Mouse (Mus musculus): ENCODE measurements at regions not wholly inside any gene's neighbourhood (a gene's known extent, or its start where the extent isn't known, plus 50 kb on each side); places are given as distances from the start of the nearest gene placed in this dataset.

DNA sequence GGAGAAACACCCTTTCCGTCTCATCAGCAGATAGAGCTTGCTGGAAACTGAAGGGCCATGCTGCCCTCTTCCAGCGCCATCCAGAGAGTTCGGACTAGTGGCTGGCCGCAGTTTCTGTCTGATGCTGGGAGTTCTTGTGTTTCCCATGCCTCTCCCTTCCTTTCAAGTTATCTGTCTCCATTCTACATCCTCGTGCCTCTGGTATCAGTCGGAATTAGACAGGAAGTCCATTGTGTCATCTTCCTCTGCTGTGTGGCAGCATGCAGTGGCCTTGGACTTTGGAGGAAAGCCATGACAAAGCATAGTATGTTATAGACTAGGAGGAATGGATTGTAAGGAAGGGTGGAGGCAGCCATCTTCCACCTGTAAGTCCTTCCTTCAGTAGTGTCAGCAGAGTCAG lies 201.4 kb downstream of the Tex29 start:
- TF ChIP-seq USF1 (IDR thresholded peaks at IDR 0.05; ENCODE audit: low read depth) (no peak), MAX (IDR thresholded peaks at IDR 0.05; ENCODE audit: low read depth) (no peak), REST (IDR thresholded peaks at IDR 0.05; ENCODE audit: insufficient read depth, insufficient read length) (no peak), TCF12 (IDR thresholded peaks at IDR 0.05; ENCODE audit: insufficient read depth, poor library complexity, severe bottlenecking) (no peak), MYOD1 (IDR thresholded peaks at IDR 0.05; ENCODE audit: control insufficient read depth in 1 of 3, insufficient read length in 2 of 3, low read depth in 2 of 3) (no peak), POLR2AphosphoS2 (IDR thresholded peaks at IDR 0.05; ENCODE audit: insufficient read length, low read depth) (no peak), SRF (IDR thresholded peaks at IDR 0.05; ENCODE audit: control insufficient read depth, insufficient read length, low read depth) (no peak), MYOG (IDR thresholded peaks at IDR 0.05; ENCODE audit: control insufficient read depth in 1 of 3, insufficient read depth in 1 of 3, insufficient read length in 2 of 3, low read depth in 2 of 3) (no peak), POLR2A (IDR thresholded peaks at IDR 0.05; ENCODE audit: insufficient read length, low read depth) (no peak), E2F4 (IDR thresholded peaks at IDR 0.05; ENCODE audit: insufficient read depth) (no peak), CEBPB (IDR thresholded peaks at IDR 0.05; ENCODE audit: insufficient read depth, poor library complexity, severe bottlenecking) (no peak), TCF3 (IDR thresholded peaks at IDR 0.05; ENCODE audit: insufficient read length, low read depth) (no peak)
- Histone ChIP-seq H3K79me2 (ENCODE audit: control insufficient read depth, insufficient read depth) (no peaks in the 10 kb centered on the region), H3K27me3 (ENCODE audit: control insufficient read depth, insufficient read depth, insufficient read length) (no peaks in the 10 kb centered on the region), H3K4me3 (no peak overlapping the region), H3ac (ENCODE audit: control insufficient read depth, insufficient read length) (no peak overlapping the region), H3K36me3 (ENCODE audit: control insufficient read depth, insufficient read depth) (no peaks in the 10 kb centered on the region), H3K4me2 (ENCODE audit: low read depth) (no peak overlapping the region)

DNA sequence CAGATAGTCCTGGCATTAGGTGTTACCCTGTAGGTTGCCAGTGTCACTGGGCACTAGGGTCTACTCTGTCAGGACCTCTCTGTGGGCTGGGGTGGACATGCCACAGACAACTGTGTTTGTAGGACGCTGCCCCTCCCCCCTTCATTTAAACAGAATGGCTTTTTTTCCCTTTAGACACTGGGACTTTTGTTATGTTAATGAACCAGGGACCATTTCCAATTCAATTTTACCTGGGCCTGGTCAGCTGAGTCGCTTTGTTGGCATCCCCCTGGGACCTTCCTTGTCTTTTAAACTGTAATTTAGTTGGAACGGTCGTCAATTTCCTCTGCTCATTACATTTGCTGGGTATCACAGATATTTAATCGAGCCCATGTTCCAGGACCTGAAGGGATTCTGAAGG lies 210.6 kb downstream of the Tex29 start:
- no peaks in the 10 kb centered on the region for H3K36me3 ChIP-seq (ENCODE audit: control insufficient read depth, insufficient read depth)
- H3K27me3 ChIP-seq (ENCODE audit: control insufficient read depth, insufficient read depth, insufficient read length), result no peaks in the 10 kb centered on the region
- no peaks in the 10 kb centered on the region for H3K79me2 ChIP-seq (ENCODE audit: control insufficient read depth, insufficient read depth)
- no peak overlapping the region for H3K4me2 ChIP-seq (ENCODE audit: low read depth)
- H3ac ChIP-seq (ENCODE audit: control insufficient read depth, insufficient read length), result no peak overlapping the region
- H3K4me3 ChIP-seq, result no peak overlapping the region
- TF ChIP-seq E2F4 (IDR thresholded peaks at IDR 0.05; ENCODE audit: insufficient read depth) (no peak), REST (IDR thresholded peaks at IDR 0.05; ENCODE audit: insufficient read depth, insufficient read length) (no peak), POLR2AphosphoS2 (IDR thresholded peaks at IDR 0.05; ENCODE audit: insufficient read length, low read depth) (no peak), TCF3 (IDR thresholded peaks at IDR 0.05; ENCODE audit: insufficient read length, low read depth) (no peak), MYOD1 (IDR thresholded peaks at IDR 0.05; ENCODE audit: control insufficient read depth in 1 of 3, insufficient read length in 2 of 3, low read depth in 2 of 3) (no peak), USF1 (IDR thresholded peaks at IDR 0.05; ENCODE audit: low read depth) (no peak), MYOG (IDR thresholded peaks at IDR 0.05; ENCODE audit: control insufficient read depth in 1 of 3, insufficient read depth in 1 of 3, insufficient read length in 2 of 3, low read depth in 2 of 3) (no peak), SRF (IDR thresholded peaks at IDR 0.05; ENCODE audit: control insufficient read depth, insufficient read length, low read depth) (no peak), TCF12 (IDR thresholded peaks at IDR 0.05; ENCODE audit: insufficient read depth, poor library complexity, severe bottlenecking) (no peak), POLR2A (IDR thresholded peaks at IDR 0.05; ENCODE audit: insufficient read length, low read depth) (no peak), CEBPB (IDR thresholded peaks at IDR 0.05; ENCODE audit: insufficient read depth, poor library complexity, severe bottlenecking) (no peak), MAX (IDR thresholded peaks at IDR 0.05; ENCODE audit: low read depth) (no peak)

DNA sequence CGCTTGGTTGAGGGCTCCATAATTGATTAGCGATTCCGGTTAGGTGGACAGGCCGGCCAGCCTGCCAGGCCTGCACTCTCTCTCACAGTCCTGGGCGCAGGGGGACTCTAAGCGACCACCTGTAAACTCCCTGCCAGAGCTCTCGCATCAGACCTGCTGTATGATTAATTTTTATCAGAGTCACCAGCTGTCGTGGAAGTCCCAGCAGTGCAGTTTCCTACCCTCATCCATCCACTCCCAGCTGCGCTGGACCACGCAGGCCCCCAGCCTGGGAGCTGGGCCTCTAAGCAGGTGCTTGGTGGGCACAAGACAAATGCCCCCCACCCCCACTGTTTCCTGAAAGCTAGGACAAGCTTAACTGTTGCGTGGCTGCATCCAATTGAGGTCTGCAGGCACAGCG lies 211.1 kb downstream of the Tex29 start:
- Histone ChIP-seq H3ac (ENCODE audit: control insufficient read depth, insufficient read length) (no peak overlapping the region), H3K79me2 (ENCODE audit: control insufficient read depth, insufficient read depth) (no peaks in the 10 kb centered on the region), H3K4me2 (ENCODE audit: low read depth) (no peak overlapping the region), H3K36me3 (ENCODE audit: control insufficient read depth, insufficient read depth) (no peaks in the 10 kb centered on the region), H3K4me3 (no peak overlapping the region), H3K27me3 (ENCODE audit: control insufficient read depth, insufficient read depth, insufficient read length) (no peaks in the 10 kb centered on the region)
- TF ChIP-seq TCF12 (IDR thresholded peaks at IDR 0.05; ENCODE audit: insufficient read depth, poor library complexity, severe bottlenecking), result no peak
- TF ChIP-seq MYOG (IDR thresholded peaks at IDR 0.05; ENCODE audit: control insufficient read depth in 1 of 3, insufficient read depth in 1 of 3, insufficient read length in 2 of 3, low read depth in 2 of 3), result no peak
- no peak for TF ChIP-seq SRF (IDR thresholded peaks at IDR 0.05; ENCODE audit: control insufficient read depth, insufficient read length, low read depth)
- TF ChIP-seq TCF3 (IDR thresholded peaks at IDR 0.05; ENCODE audit: insufficient read length, low read depth), result no peak
- no peak for TF ChIP-seq MYOD1 (IDR thresholded peaks at IDR 0.05; ENCODE audit: control insufficient read depth in 1 of 3, insufficient read length in 2 of 3, low read depth in 2 of 3)
- TF ChIP-seq POLR2A (IDR thresholded peaks at IDR 0.05; ENCODE audit: insufficient read length, low read depth), result no peak
- TF ChIP-seq POLR2AphosphoS2 (IDR thresholded peaks at IDR 0.05; ENCODE audit: insufficient read length, low read depth), result no peak
- TF ChIP-seq USF1 (IDR thresholded peaks at IDR 0.05; ENCODE audit: low read depth), result no peak
- TF ChIP-seq CEBPB (IDR thresholded peaks at IDR 0.05; ENCODE audit: insufficient read depth, poor library complexity, severe bottlenecking), result no peak
- TF ChIP-seq E2F4 (IDR thresholded peaks at IDR 0.05; ENCODE audit: insufficient read depth), result no peak
- no peak for TF ChIP-seq REST (IDR thresholded peaks at IDR 0.05; ENCODE audit: insufficient read depth, insufficient read length)

DNA sequence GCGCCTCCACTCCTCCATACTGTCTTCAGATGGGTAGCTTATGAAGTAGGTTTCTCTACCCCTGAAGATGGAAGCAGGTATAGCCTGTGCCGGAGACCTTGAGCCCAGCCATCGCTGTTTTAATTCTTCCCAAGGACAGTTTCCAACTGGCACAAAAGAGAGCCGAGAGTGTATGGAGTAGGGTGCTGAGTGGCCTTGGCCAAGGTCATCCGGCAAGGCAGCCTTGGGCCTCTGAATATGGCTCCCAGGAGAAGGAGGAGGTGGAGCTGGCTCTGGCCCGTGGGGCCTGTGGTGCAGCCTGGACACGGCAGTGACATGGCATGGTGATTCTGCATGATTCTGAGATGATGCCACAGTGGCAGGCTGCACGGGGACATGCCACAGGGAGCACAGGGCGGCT lies 215.7 kb downstream of the Tex29 start:
- peaks cover 3% of the 10 kb centered on the region for H3K27me3 ChIP-seq (ENCODE audit: control insufficient read depth, insufficient read depth, insufficient read length)
- no peak overlapping the region for H3ac ChIP-seq (ENCODE audit: control insufficient read depth, insufficient read length)
- H3K4me2 ChIP-seq (ENCODE audit: low read depth), result no peak overlapping the region
- H3K36me3 ChIP-seq (ENCODE audit: control insufficient read depth, insufficient read depth), result no peaks in the 10 kb centered on the region
- H3K4me3 ChIP-seq, result no peak overlapping the region
- no peaks in the 10 kb centered on the region for H3K79me2 ChIP-seq (ENCODE audit: control insufficient read depth, insufficient read depth)
- no peak for TF ChIP-seq POLR2A (IDR thresholded peaks at IDR 0.05; ENCODE audit: insufficient read length, low read depth)
- no peak for TF ChIP-seq USF1 (IDR thresholded peaks at IDR 0.05; ENCODE audit: low read depth)
- no peak for TF ChIP-seq REST (IDR thresholded peaks at IDR 0.05; ENCODE audit: insufficient read depth, insufficient read length)

DNA sequence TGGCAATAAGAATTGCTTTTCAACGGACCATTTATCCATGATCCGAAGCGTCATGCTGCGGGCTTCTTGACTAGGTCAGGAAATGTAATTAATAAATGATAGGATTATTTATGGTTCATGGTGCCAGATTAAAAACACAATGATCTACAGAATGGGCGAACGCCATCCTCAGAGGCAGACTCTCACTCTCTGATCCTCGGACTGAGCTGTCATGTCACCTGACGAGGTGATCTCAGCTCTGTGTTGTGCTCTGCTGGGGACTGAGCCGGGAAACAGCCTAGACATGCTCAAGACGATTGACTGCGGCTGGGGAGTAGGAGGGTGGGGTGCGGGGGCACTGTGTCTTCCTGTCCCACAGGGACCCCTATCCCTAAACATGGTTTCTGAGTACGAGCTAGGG lies 217.4 kb upstream of the A230072I06Rik start:
- no peak overlapping the region for H3K4me3 ChIP-seq
- no peak overlapping the region for H3ac ChIP-seq (ENCODE audit: control insufficient read depth, insufficient read length)
- TF ChIP-seq REST (IDR thresholded peaks at IDR 0.05; ENCODE audit: insufficient read depth, insufficient read length) (no peak), CEBPB (IDR thresholded peaks at IDR 0.05; ENCODE audit: insufficient read depth, poor library complexity, severe bottlenecking) (no peak), E2F4 (IDR thresholded peaks at IDR 0.05; ENCODE audit: insufficient read depth) (no peak), TCF3 (IDR thresholded peaks at IDR 0.05; ENCODE audit: insufficient read length, low read depth) (no peak), MYOD1 (IDR thresholded peaks at IDR 0.05; ENCODE audit: control insufficient read depth in 1 of 3, insufficient read length in 2 of 3, low read depth in 2 of 3) (no peak), TCF12 (IDR thresholded peaks at IDR 0.05; ENCODE audit: insufficient read depth, poor library complexity, severe bottlenecking) (no peak), POLR2A (IDR thresholded peaks at IDR 0.05; ENCODE audit: insufficient read length, low read depth) (no peak), SRF (IDR thresholded peaks at IDR 0.05; ENCODE audit: control insufficient read depth, insufficient read length, low read depth) (no peak)
- no peaks in the 10 kb centered on the region for H3K79me2 ChIP-seq (ENCODE audit: control insufficient read depth, insufficient read depth)
- H3K4me2 ChIP-seq (ENCODE audit: low read depth), result no peak overlapping the region
- H3K27me3 ChIP-seq (ENCODE audit: control insufficient read depth, insufficient read depth, insufficient read length), result peaks cover 15% of the 10 kb centered on the region
- no peaks in the 10 kb centered on the region for H3K36me3 ChIP-seq (ENCODE audit: control insufficient read depth, insufficient read depth)
